Mouse (Mus musculus): ENCODE data around the gene Carns1. TPM values are rescaled to one million over a fixed set of nuclear protein-coding genes. Genes with fewer than 3 reads are reported as not detected.
A peak's percentile ranks its signal among the peaks of the same experiment; 100 is the strongest.

Gene Carns1
- polyA plus RNA-seq, 1 experiment = 2.1 TPM

GRCm38 (mm10) chr19:4166678-4167476 lies 8.4 kb downstream of the Carns1 start:
- Histone ChIP-seq H3ac (ENCODE audit: control insufficient read depth, insufficient read length, low read depth) (no peak overlapping the region), H3K27me3 (ENCODE audit: control insufficient read depth, insufficient read depth, insufficient read length) (no peaks in the 10 kb centered on the region), H3K4me3 (ENCODE audit: insufficient read depth, poor library complexity, severe bottlenecking) (no peak overlapping the region), H3K79me3 (ENCODE audit: low read depth) (peaks cover 4% of the 10 kb centered on the region), H3K36me3 (ENCODE audit: control insufficient read depth, insufficient read depth) (peaks cover 3% of the 10 kb centered on the region), H3K79me2 (ENCODE audit: control insufficient read depth, insufficient read depth) (peaks cover 11% of the 10 kb centered on the region)
- TF ChIP-seq MYOD1 (IDR thresholded peaks at IDR 0.05; ENCODE audit: control insufficient read depth, insufficient read length, low read depth) (no peak), MYOG (IDR thresholded peaks at IDR 0.05; ENCODE audit: control insufficient read depth, extremely low read depth, insufficient read length) (no peak), CTCF (IDR thresholded peaks at IDR 0.05; ENCODE audit: control insufficient read depth, insufficient read depth, insufficient read length) (no peak), USF1 (IDR thresholded peaks at IDR 0.05; ENCODE audit: low read depth) (no peak), FOSL1 (IDR thresholded peaks at IDR 0.05; ENCODE audit: insufficient read depth, low read length, poor library complexity, severe bottlenecking) (no peak), MAX (IDR thresholded peaks at IDR 0.05) (no peak), CEBPB (IDR thresholded peaks at IDR 0.05; ENCODE audit: low read depth) (no peak)

DNA sequence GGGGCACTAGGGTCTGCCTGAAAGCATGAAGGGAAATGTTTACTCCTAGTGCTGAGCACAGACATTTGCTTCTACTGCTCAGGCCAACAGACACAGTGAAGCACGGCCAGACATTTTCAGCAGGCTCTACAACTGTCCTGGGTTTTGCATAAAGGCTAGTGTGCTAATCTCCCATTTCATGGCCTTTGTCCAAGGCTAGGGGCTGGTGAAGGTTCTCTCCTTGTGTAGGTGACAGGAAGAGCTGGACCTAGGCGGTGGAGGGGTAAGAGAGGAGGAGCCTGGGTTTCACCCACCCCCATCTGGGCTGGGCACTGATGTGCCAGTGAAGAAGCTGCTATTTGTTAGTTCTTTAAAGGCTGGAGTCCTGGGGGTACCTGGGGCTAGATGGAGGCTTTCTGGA lies 10.6 kb downstream of the Carns1 start:
- Histone ChIP-seq H3K27me3 (ENCODE audit: control insufficient read depth, insufficient read depth, insufficient read length) (no peaks in the 10 kb centered on the region), H3ac (ENCODE audit: control insufficient read depth, insufficient read length, low read depth) (no peak overlapping the region), H3K79me3 (ENCODE audit: low read depth) (peaks cover 8% of the 10 kb centered on the region), H3K79me2 (ENCODE audit: control insufficient read depth, insufficient read depth) (peaks cover 16% of the 10 kb centered on the region), H3K4me3 (ENCODE audit: insufficient read depth, poor library complexity, severe bottlenecking) (no peak overlapping the region), H3K36me3 (ENCODE audit: control insufficient read depth, insufficient read depth) (peaks cover 15% of the 10 kb centered on the region)
- no peak for TF ChIP-seq CTCF (IDR thresholded peaks at IDR 0.05; ENCODE audit: control insufficient read depth, insufficient read depth, insufficient read length)
- no peak for TF ChIP-seq MAX (IDR thresholded peaks at IDR 0.05)
- no peak for TF ChIP-seq CEBPB (IDR thresholded peaks at IDR 0.05; ENCODE audit: low read depth)
- no peak for TF ChIP-seq FOSL1 (IDR thresholded peaks at IDR 0.05; ENCODE audit: insufficient read depth, low read length, poor library complexity, severe bottlenecking)
- no peak for TF ChIP-seq MYOG (IDR thresholded peaks at IDR 0.05; ENCODE audit: control insufficient read depth, extremely low read depth, insufficient read length)
- no peak for TF ChIP-seq USF1 (IDR thresholded peaks at IDR 0.05; ENCODE audit: low read depth)
- TF ChIP-seq MYOD1 (IDR thresholded peaks at IDR 0.05; ENCODE audit: control insufficient read depth, insufficient read length, low read depth) = no peak

DNA sequence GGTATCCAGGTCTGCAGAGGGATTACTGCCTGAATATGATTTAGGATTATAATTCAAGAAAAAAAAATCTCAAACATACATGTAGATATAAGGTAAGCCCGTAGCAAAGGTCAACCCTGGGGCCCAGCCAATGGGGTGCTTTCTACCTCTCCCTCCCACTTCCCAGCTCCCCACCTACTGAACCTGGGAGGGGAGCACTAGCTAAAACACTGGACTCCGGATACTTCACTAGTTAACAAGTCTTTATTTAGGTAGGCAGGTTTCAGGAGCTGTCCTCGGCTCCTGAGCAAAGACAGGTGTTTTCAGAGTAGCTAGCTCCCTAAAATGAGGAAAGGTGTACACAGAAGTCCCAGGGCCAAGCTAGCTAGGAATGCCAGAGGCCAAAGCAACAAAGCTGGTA lies 11.2 kb downstream of the Carns1 start:
- H3K4me3 ChIP-seq (ENCODE audit: insufficient read depth, poor library complexity, severe bottlenecking) = no peak overlapping the region
- TF ChIP-seq FOSL1 (IDR thresholded peaks at IDR 0.05; ENCODE audit: insufficient read depth, low read length, poor library complexity, severe bottlenecking) = no peak
- no peak for TF ChIP-seq MAX (IDR thresholded peaks at IDR 0.05)
- TF ChIP-seq USF1 (IDR thresholded peaks at IDR 0.05; ENCODE audit: low read depth) = no peak
- TF ChIP-seq MYOD1 (IDR thresholded peaks at IDR 0.05; ENCODE audit: control insufficient read depth, insufficient read length, low read depth) = no peak
- TF ChIP-seq MYOG (IDR thresholded peaks at IDR 0.05; ENCODE audit: control insufficient read depth, extremely low read depth, insufficient read length) = no peak
- no peak for TF ChIP-seq CEBPB (IDR thresholded peaks at IDR 0.05; ENCODE audit: low read depth)
- no peak for TF ChIP-seq CTCF (IDR thresholded peaks at IDR 0.05; ENCODE audit: control insufficient read depth, insufficient read depth, insufficient read length)

DNA sequence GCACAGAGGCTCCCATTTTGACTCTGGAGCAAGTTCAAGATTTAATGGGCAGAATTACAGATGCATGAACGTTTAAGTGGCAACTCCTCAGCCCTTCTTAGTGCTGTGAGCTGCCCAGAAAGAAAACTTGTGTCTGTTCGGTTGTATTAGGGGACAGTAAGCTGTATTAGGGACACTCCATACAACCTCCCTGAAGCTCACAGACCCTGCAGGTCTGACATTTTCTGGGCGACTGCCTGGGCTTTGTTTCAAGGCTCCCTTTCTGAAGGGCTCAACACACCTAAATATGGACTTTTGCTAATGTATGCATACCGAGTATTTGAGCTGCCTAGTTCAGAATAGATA lies 11.8 kb downstream of the Carns1 start:
- Histone ChIP-seq H3K79me2 (ENCODE audit: control insufficient read depth, insufficient read depth) (peaks cover 16% of the 10 kb centered on the region), H3K79me3 (ENCODE audit: low read depth) (peaks cover 8% of the 10 kb centered on the region), H3K36me3 (ENCODE audit: control insufficient read depth, insufficient read depth) (peaks cover 21% of the 10 kb centered on the region), H3ac (ENCODE audit: control insufficient read depth, insufficient read length, low read depth) (peak overlapping the region; percentile 2), H3K4me3 (ENCODE audit: insufficient read depth, poor library complexity, severe bottlenecking) (peak overlapping the region; percentile 72), H3K27me3 (ENCODE audit: control insufficient read depth, insufficient read depth, insufficient read length) (no peaks in the 10 kb centered on the region)
- no peak for TF ChIP-seq CTCF (IDR thresholded peaks at IDR 0.05; ENCODE audit: control insufficient read depth, insufficient read depth, insufficient read length)
- no peak for TF ChIP-seq MAX (IDR thresholded peaks at IDR 0.05)
- TF ChIP-seq MYOD1 (IDR thresholded peaks at IDR 0.05; ENCODE audit: control insufficient read depth, insufficient read length, low read depth) = no peak
- TF ChIP-seq FOSL1 (IDR thresholded peaks at IDR 0.05; ENCODE audit: insufficient read depth, low read length, poor library complexity, severe bottlenecking) = no peak
- no peak for TF ChIP-seq MYOG (IDR thresholded peaks at IDR 0.05; ENCODE audit: control insufficient read depth, extremely low read depth, insufficient read length)
- no peak for TF ChIP-seq USF1 (IDR thresholded peaks at IDR 0.05; ENCODE audit: low read depth)
- no peak for TF ChIP-seq CEBPB (IDR thresholded peaks at IDR 0.05; ENCODE audit: low read depth)

More for the DNA sequence above, 11.2 kb downstream of the Carns1 start:
- peaks cover 16% of the 10 kb centered on the region for H3K79me2 ChIP-seq (ENCODE audit: control insufficient read depth, insufficient read depth)
- peaks cover 8% of the 10 kb centered on the region for H3K79me3 ChIP-seq (ENCODE audit: low read depth)
- H3K27me3 ChIP-seq (ENCODE audit: control insufficient read depth, insufficient read depth, insufficient read length) = no peaks in the 10 kb centered on the region
- H3ac ChIP-seq (ENCODE audit: control insufficient read depth, insufficient read length, low read depth) = no peak overlapping the region
- H3K36me3 ChIP-seq (ENCODE audit: control insufficient read depth, insufficient read depth) = peaks cover 21% of the 10 kb centered on the region

DNA sequence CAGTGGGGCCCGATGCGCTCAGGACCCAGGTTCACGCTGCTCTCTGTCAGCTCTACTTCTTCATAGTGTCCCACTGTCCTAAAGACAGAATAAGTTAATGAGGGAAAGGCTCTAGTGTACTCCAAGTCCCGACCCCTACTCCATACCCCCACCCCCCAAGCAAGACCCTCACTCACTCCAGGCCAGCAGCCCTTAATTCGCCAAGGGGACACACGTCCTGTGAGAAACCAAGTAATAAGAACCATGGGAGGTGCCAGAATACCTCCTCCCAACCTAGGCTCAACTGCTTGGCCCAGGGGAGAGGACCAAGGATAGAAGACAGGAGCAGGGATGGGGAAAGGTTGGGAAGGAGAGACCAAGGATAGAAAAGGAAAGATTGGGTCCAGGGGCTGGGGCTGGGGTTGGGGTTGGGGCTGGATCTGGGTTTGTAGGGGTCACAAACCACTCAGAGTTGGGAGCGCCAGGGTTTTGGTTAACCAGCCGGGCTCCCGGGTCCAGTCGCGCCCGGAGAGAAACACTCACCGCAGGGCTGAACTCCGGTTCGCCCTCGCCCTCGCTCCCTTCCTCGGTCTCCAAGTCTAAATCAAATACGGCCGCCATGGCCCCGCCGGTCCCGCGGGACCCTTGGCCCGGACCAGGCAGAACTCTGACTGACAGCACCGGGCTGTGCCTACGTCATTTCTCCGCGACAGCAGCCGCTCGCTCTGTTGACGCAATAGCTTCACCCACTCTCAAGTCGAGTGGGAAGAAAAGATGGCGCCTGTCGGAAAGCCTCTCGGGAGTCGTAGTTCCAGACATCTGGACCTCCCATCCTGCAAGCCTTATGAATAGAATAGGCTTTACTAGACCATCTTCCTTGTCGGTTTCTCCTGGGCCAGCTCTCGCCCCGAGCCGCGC lies 12.4 kb downstream of the Carns1 start, which contains the start of gene Rps6kb2:
Gene Rps6kb2, minus strand, starts transcription at position 709 of the 897 bp plus-strand sequence.
- Histone ChIP-seq H3ac (ENCODE audit: control insufficient read depth, insufficient read length, low read depth) (peak within 1 kb of the TSS; percentile 86), H3K4me3 (ENCODE audit: insufficient read depth, poor library complexity, severe bottlenecking) (peak within 1 kb of the TSS; percentile 72), H3K36me3 (ENCODE audit: control insufficient read depth, insufficient read depth) (peaks cover 21% of the 10 kb centered on the region), H3K27me3 (ENCODE audit: control insufficient read depth, insufficient read depth, insufficient read length) (no peaks in the 10 kb centered on the region), H3K79me3 (ENCODE audit: low read depth) (peaks cover 8% of the 10 kb centered on the region), H3K79me2 (ENCODE audit: control insufficient read depth, insufficient read depth) (peaks cover 16% of the 10 kb centered on the region)
- TF ChIP-seq MYOD1 (IDR thresholded peaks at IDR 0.05; ENCODE audit: control insufficient read depth, insufficient read length, low read depth) = peak; percentile 64
- TF ChIP-seq CEBPB (IDR thresholded peaks at IDR 0.05; ENCODE audit: low read depth) = peak; percentile 84
- TF ChIP-seq MYOG (IDR thresholded peaks at IDR 0.05; ENCODE audit: control insufficient read depth, extremely low read depth, insufficient read length) = no peak
